Mouse (Mus musculus) heart, embryonic 11.5 days (tissue): ENCODE measurements around the gene Csnk2b. TPM values are rescaled to one million over a fixed set of nuclear protein-coding genes. Genes with fewer than 3 reads are reported as not detected.
A peak's percentile ranks its signal among the peaks of the same experiment; 100 is the strongest.

Experiments used
- ATAC-seq: fragments of 200-750 bp; cut with Nextera tagmentation; replicated peaks from 2 replicates; pipeline ENCODE4 v1.8.0; 2017; ENCODE audit warnings: moderate library complexity; ENCODE audit not compliant: insufficient number of reproducible peaks, low FRiP score, low TSS enrichment
- H3K27ac ChIP-seq: fragments of 300-500 bp; sonication (generic); 2 replicates; pipeline ENCODE4 v1.5.1; 2014; ENCODE audit warnings: mild to moderate bottlenecking, low read depth, low read length
- H3K27me3 ChIP-seq: fragments of 300-500 bp; sonication (generic); 2 replicates; pipeline ENCODE4 v1.6.1; 2014; ENCODE audit warnings: mild to moderate bottlenecking, low read length, mixed read lengths; ENCODE audit not compliant: control insufficient read depth, insufficient read depth
- H3K36me3 ChIP-seq: fragments of 300-500 bp; sonication (generic); 2 replicates; pipeline ENCODE4 v1.6.1; 2014; ENCODE audit warnings: mild to moderate bottlenecking, low read length, moderate library complexity, mixed read lengths; ENCODE audit not compliant: control insufficient read depth, insufficient read depth
- H3K4me1 ChIP-seq: fragments of 300-500 bp; sonication (generic); 2 replicates; pipeline ENCODE4 v1.6.1; 2014; ENCODE audit warnings: low read length; ENCODE audit not compliant: control insufficient read depth, insufficient read depth
- H3K4me2 ChIP-seq: fragments of 300-500 bp; sonication (generic); 2 replicates; pipeline ENCODE4 v1.6.1; 2014; ENCODE audit warnings: mild to moderate bottlenecking, moderate library complexity
- H3K4me3 ChIP-seq: fragments of 300-500 bp; sonication (generic); 2 replicates; pipeline ENCODE4 v1.5.1; 2014; ENCODE audit warnings: low read depth, low read length
- H3K9ac ChIP-seq: fragments of 300-500 bp; sonication (generic); 2 replicates; pipeline ENCODE4 v1.6.1; 2014; ENCODE audit warnings: mild to moderate bottlenecking, low read depth, low read length, moderate library complexity
- H3K9me3 ChIP-seq: fragments of 300-500 bp; sonication (generic); replicated peaks from 2 replicates; pipeline ENCODE4 v1.6.1; 2016; ENCODE audit warnings: low read length; ENCODE audit not compliant: control insufficient read depth
- WGBS: fragments of 180-500 bp; shearing (Covaris S2); extraction: QIAGEN DNeasy Blood & Tissue Kit; methylation state at CpG from one replicate; pipeline ENCODE4 v1.1.7; 2014; ENCODE audit not compliant: insufficient replicate concordance; 5-methylcytosine and 5-hydroxymethylcytosine counted together
- polyA plus RNA-seq: library from polyadenylated mRNA; unstranded; fragments of >200 nt; fragmentation: Nextera tagmentation; extraction: Ambion mirVana; gene quantifications from 2 replicates; pipeline ENCODE4 v1.2.1, GENCODE M21; 2014

Gene Csnk2b
- 221 and 222 TPM in 2 replicates for polyA plus RNA-seq

GRCm38 (mm10) chr17:35121871-35122303 lies at the start of gene Csnk2b:
Gene Csnk2b, minus strand, starts transcription at chr17:35122053.
- Histone ChIP-seq H3K9ac (peak within 1 kb of the TSS; percentile 89), H3K27ac (peak within 1 kb of the TSS; percentile 84), H3K36me3 (peaks cover 13% of the 10 kb centered on the region), H3K9me3 (no peaks in the 10 kb centered on the region), H3K27me3 (no peaks in the 10 kb centered on the region), H3K4me2 (peak within 1 kb of the TSS; percentile 98), H3K4me3 (peak within 1 kb of the TSS; percentile 91), H3K4me1 (peaks cover 15% of the 10 kb centered on the region)
- WGBS = under 1% methylated on average over 19 of the region's 19 CpGs
- no peak for ATAC-seq

- WGBS = 17% methylated on average over 4 of the region's 4 CpGs
- no peaks in the 10 kb centered on the region for H3K36me3 ChIP-seq
- no peak for ATAC-seq
- H3K4me3 ChIP-seq = no peak overlapping the region
- H3K9me3 ChIP-seq = no peaks in the 10 kb centered on the region
- peaks cover 3% of the 10 kb centered on the region for H3K4me1 ChIP-seq
- no peak overlapping the region for H3K4me2 ChIP-seq
- 0 out of 2 replicates have a peak, but pooled peaks cover 3% of the 10 kb centered on the region for H3K27me3 ChIP-seq
- no peak overlapping the region for H3K9ac ChIP-seq
- H3K27ac ChIP-seq = no peak overlapping the region
These were observed 46.8 kb upstream of the Csnk2b start for GRCm38 (mm10) chr17:35168541-35169207.

- 78% methylated on average over 7 of the region's 7 CpGs for WGBS
- ATAC-seq = no peak
- H3K4me3 ChIP-seq = no peak overlapping the region
- no peak overlapping the region for H3K9ac ChIP-seq
- no peak overlapping the region for H3K4me2 ChIP-seq
- H3K4me1 ChIP-seq = peaks cover 6% of the 10 kb centered on the region
- H3K9me3 ChIP-seq = no peaks in the 10 kb centered on the region
- H3K27me3 ChIP-seq = no peaks in the 10 kb centered on the region
- no peak overlapping the region for H3K27ac ChIP-seq
- no peaks in the 10 kb centered on the region for H3K36me3 ChIP-seq
These were observed 45.9 kb upstream of the Csnk2b start for GRCm38 (mm10) chr17:35167794-35168193.

GRCm38 (mm10) chr17:35166352-35167035 lies 44.6 kb upstream of the Csnk2b start:
- Histone ChIP-seq H3K9ac (no peak overlapping the region; the same call in 1 of the 2 replicates), H3K9me3 (no peaks in the 10 kb centered on the region), H3K4me2 (peak overlapping the region; percentile 72; the same call in 1 of the 2 replicates), H3K4me1 (peaks cover 14% of the 10 kb centered on the region), H3K27me3 (no peaks in the 10 kb centered on the region), H3K4me3 (no peak overlapping the region), H3K36me3 (peaks cover 5% of the 10 kb centered on the region), H3K27ac (no peak overlapping the region)
- ATAC-seq = no peak
- 70% methylated on average over 8 of the region's 8 CpGs for WGBS

GRCm38 (mm10) chr17:35165451-35166155 lies 43.8 kb upstream of the Csnk2b start:
- H3K9ac ChIP-seq = peak overlapping the region; percentile 64
- no peaks in the 10 kb centered on the region for H3K9me3 ChIP-seq
- peaks cover 14% of the 10 kb centered on the region for H3K36me3 ChIP-seq
- H3K27me3 ChIP-seq = no peaks in the 10 kb centered on the region
- peak; percentile 83; the same call in 1 of the 2 replicates for ATAC-seq
- H3K4me2 ChIP-seq = peak overlapping the region; percentile 72
- H3K27ac ChIP-seq = peak overlapping the region; percentile 96
- H3K4me1 ChIP-seq = peaks cover 14% of the 10 kb centered on the region
- 24% methylated on average over 12 of the region's 12 CpGs for WGBS
- H3K4me3 ChIP-seq = peak overlapping the region; percentile 94

- Histone ChIP-seq H3K27ac (peak within 1 kb of the TSS; percentile 96), H3K4me1 (peaks cover 14% of the 10 kb centered on the region), H3K27me3 (no peaks in the 10 kb centered on the region), H3K4me2 (peak within 1 kb of the TSS; percentile 93), H3K36me3 (peaks cover 21% of the 10 kb centered on the region), H3K4me3 (peak within 1 kb of the TSS; percentile 94), H3K9me3 (no peaks in the 10 kb centered on the region), H3K9ac (peak within 1 kb of the TSS; percentile 98)
- under 1% methylated on average over 59 of the region's 89 CpGs for WGBS
- ATAC-seq = peak; percentile 94
These were observed 43.0 kb upstream of the Csnk2b start, which contains the start of gene Prrc2a for GRCm38 (mm10) chr17:35164568-35165450. Gene Prrc2a, minus strand, starts transcription at chr17:35164897.

- WGBS = 1% methylated on average over 20 of the region's 28 CpGs
- peak overlapping the region; percentile 94 for H3K4me3 ChIP-seq
- ATAC-seq = no peak
These were observed 42.3 kb upstream of the Csnk2b start for GRCm38 (mm10) chr17:35164218-35164567.

More at GRCm38 (mm10) chr17:35164218-35164567, 42.3 kb upstream of the Csnk2b start:
- peak overlapping the region; percentile 93 for H3K4me2 ChIP-seq
- H3K27ac ChIP-seq = peak overlapping the region; percentile 89
- H3K36me3 ChIP-seq = peaks cover 27% of the 10 kb centered on the region
- peak overlapping the region; percentile 98 for H3K9ac ChIP-seq
- peaks cover 14% of the 10 kb centered on the region for H3K4me1 ChIP-seq
- H3K9me3 ChIP-seq = no peaks in the 10 kb centered on the region
- H3K27me3 ChIP-seq = no peaks in the 10 kb centered on the region
